Mouse (Mus musculus): Measurements from ENCODE around the gene Gnb2. TPM values are rescaled to one million over a fixed set of nuclear protein-coding genes. Genes with fewer than 3 reads are reported as not detected.

Gnb2 gene
- 100 to 1,000 TPM; 814 to 936 TPM for polyA plus RNA-seq (2012; fragmentation: generic; extraction: Trizol)

GRCm38 (mm10) chr5:137533117-137533827 is at the start of gene Gnb2, which contains the start of gene Epo:
Gene Gnb2 (minus strand): TSS chr5:137533510.
Gene Epo (minus strand): TSS chr5:137533242.

GRCm38 (mm10) chr5:137569665-137570064 is 36.4 kb upstream of the Gnb2 start, which contains the start of gene Tfr2:
Gene Tfr2 (plus strand): TSS chr5:137569840.

GRCm38 (mm10) chr5:137553411-137553837 is 20.1 kb upstream of the Gnb2 start, which contains the start of gene Actl6b:
Gene Actl6b (plus strand): TSS chr5:137553517.

GRCm38 (mm10) chr5:137518436-137518835 is 14.9 kb downstream of the Gnb2 start, which contains the start of gene Gigyf1:
Gene Gigyf1 (plus strand): TSS chr5:137518548.

GRCm38 (mm10) chr5:137501709-137502666 is 31.3 kb downstream of the Gnb2 start, which contains the start of gene Pop7:
Gene Pop7 (minus strand): TSS chr5:137502518.

Other genes starting within 250 kb of the Gnb2 start
- gene Ache, start 246.0 kb downstream of the Gnb2 start, polyA plus RNA-seq (2012; fragmentation: generic; extraction: Trizol) = under 1 TPM; 0.02 to 0.06 TPM
- 10 to 100 TPM in 1 of 2 experiments, 1 to 10 TPM in 1; 3.2 to 12.3 TPM for gene Ufsp1, start 238.9 kb downstream of the Gnb2 start, polyA plus RNA-seq (2012; fragmentation: generic; extraction: Trizol)
- 100 to 1,000 TPM in 1 of 2 experiments, 10 to 100 TPM in 1; 73.5 to 116 TPM for gene Srrt, start 225.8 kb downstream of the Gnb2 start, polyA plus RNA-seq (2012; fragmentation: generic; extraction: Trizol)
- 10 to 100 TPM; 88.5 to 94.3 TPM for gene Trip6, start 219.1 kb downstream of the Gnb2 start, polyA plus RNA-seq (2012; fragmentation: generic; extraction: Trizol)
- 10 to 100 TPM in 1 of 2 experiments, 1 to 10 TPM in 1; 6.4 to 15.2 TPM for gene Slc12a9, start 199.9 kb downstream of the Gnb2 start, polyA plus RNA-seq (2012; fragmentation: generic; extraction: Trizol)
- 10 to 100 TPM; 18.1 to 60.6 TPM for gene Ephb4, start 183.4 kb downstream of the Gnb2 start, polyA plus RNA-seq (2012; fragmentation: generic; extraction: Trizol)
- under 1 TPM; 0.06 to 0.25 TPM for gene Zan, start 56.4 kb downstream of the Gnb2 start, polyA plus RNA-seq (2012; fragmentation: generic; extraction: Trizol)
- gene Pop7, start 31.0 kb downstream of the Gnb2 start, polyA plus RNA-seq (2012; fragmentation: generic; extraction: Trizol) = 10 to 100 TPM; 44.2 to 57.6 TPM
- gene Gigyf1, start 15.0 kb downstream of the Gnb2 start, polyA plus RNA-seq (2012; fragmentation: generic; extraction: Trizol) = 10 to 100 TPM in 1 of 2 experiments, 1 to 10 TPM in 1; 2.8 to 14.6 TPM
- not detected for gene Epo, start 268 bp downstream of the Gnb2 start, polyA plus RNA-seq (2012; fragmentation: generic; extraction: Trizol)
- gene Actl6b, start 20.0 kb upstream of the Gnb2 start, polyA plus RNA-seq (2012; fragmentation: generic; extraction: Trizol) = not detected
- gene Tfr2, start 36.3 kb upstream of the Gnb2 start, polyA plus RNA-seq (2012; fragmentation: generic; extraction: Trizol) = under 1 TPM in 1 of 2 experiments, not detected in 1; 0.06 TPM
- 100 to 1,000 TPM in 1 of 2 experiments, 10 to 100 TPM in 1; 60.1 to 124 TPM for gene Mospd3, start 67.5 kb upstream of the Gnb2 start, polyA plus RNA-seq (2012; fragmentation: generic; extraction: Trizol)
- gene Pcolce, start 80.3 kb upstream of the Gnb2 start, polyA plus RNA-seq (2012; fragmentation: generic; extraction: Trizol) = 1,000 to 10,000 TPM; 1,118 to 1,655 TPM
- under 1 TPM; 0.23 to 0.85 TPM for gene Fbxo24, start 95.5 kb upstream of the Gnb2 start, polyA plus RNA-seq (2012; fragmentation: generic; extraction: Trizol)
- gene Lrch4, start 95.6 kb upstream of the Gnb2 start, polyA plus RNA-seq (2012; fragmentation: generic; extraction: Trizol) = 10 to 100 TPM; 14.3 to 16.6 TPM
- gene Gm20605, start 95.7 kb upstream of the Gnb2 start, polyA plus RNA-seq (2012; fragmentation: generic; extraction: Trizol) = 1 to 10 TPM; 1.4 to 6.0 TPM
- gene Sap25, start 107.8 kb upstream of the Gnb2 start, polyA plus RNA-seq (2012; fragmentation: generic; extraction: Trizol) = 1 to 10 TPM; 1.8 to 9.1 TPM
- gene Irs3, start 112.2 kb upstream of the Gnb2 start, polyA plus RNA-seq (2012; fragmentation: generic; extraction: Trizol) = under 1 TPM; 0.02 to 0.06 TPM
- 10 to 100 TPM in 1 of 2 experiments, 1 to 10 TPM in 1; 6.6 to 11.1 TPM for gene Agfg2, start 151.2 kb upstream of the Gnb2 start, polyA plus RNA-seq (2012; fragmentation: generic; extraction: Trizol)
- gene Nyap1, start 208.1 kb upstream of the Gnb2 start, polyA plus RNA-seq (2012; fragmentation: generic; extraction: Trizol) = 1 to 10 TPM; 1.7 to 6.6 TPM
- gene Tsc22d4, start 212.2 kb upstream of the Gnb2 start, polyA plus RNA-seq (2012; fragmentation: generic; extraction: Trizol) = 10 to 100 TPM; 42.1 to 98.9 TPM
- 10 to 100 TPM; 32.9 to 38.5 TPM for gene Ppp1r35, start 245.3 kb upstream of the Gnb2 start, polyA plus RNA-seq (2012; fragmentation: generic; extraction: Trizol)

All from C3H10T1/2 (cell line).